Mouse (Mus musculus) erythroblast, embryonic 14.5 days (primary cell): Measurements from ENCODE around the gene Clpx. TPM values are rescaled to one million over a fixed set of nuclear protein-coding genes. Genes with fewer than 3 reads are reported as not detected.
"Not testable (repeated sequence)": the region's sequence is repeated elsewhere in the genome, so short reads cannot be mapped to it uniquely, and the experiment has no call there.

Experiments
- H3K27me3 ChIP-seq: 2 replicates; pipeline ENCODE4 v1.6.1; 2012; ENCODE audit warnings: inconsistent platforms; ENCODE audit not compliant: control insufficient read depth
- H3K36me3 ChIP-seq: 2 replicates; pipeline ENCODE4 v1.6.1; 2012; ENCODE audit warnings: mild to moderate bottlenecking, inconsistent platforms; ENCODE audit not compliant: control insufficient read depth
- H3K4me1 ChIP-seq: 2 replicates; pipeline ENCODE4 v1.6.1; 2012; ENCODE audit warnings: inconsistent platforms; ENCODE audit not compliant: control insufficient read depth
- H3K4me3 ChIP-seq: replicated peaks from 2 replicates; pipeline ENCODE3; 2012; ENCODE audit warnings: moderate library complexity, mild to moderate bottlenecking, inconsistent platforms
- H3K9me3 ChIP-seq: 2 replicates; pipeline ENCODE4 v1.6.1; 2012; ENCODE audit warnings: low read length, inconsistent platforms, mixed read lengths; ENCODE audit not compliant: control insufficient read depth
- GATA1 ChIP-seq: IDR thresholded peaks from 2 replicates; pipeline ENCODE4 v1.6.1; 2012; ENCODE audit warnings: low read length, inconsistent platforms, mixed read lengths
- TAL1 ChIP-seq: IDR thresholded peaks from 3 replicates; pipeline ENCODE4 v1.6.1; 2012; ENCODE audit warnings: low read length, inconsistent platforms, mixed read lengths
- polyA plus RNA-seq: library from polyadenylated mRNA; stranded (reverse); fragments of >175 nt; gene quantifications from 2 replicates; pipeline ENCODE4 v1.2.3, GENCODE M21; 2012

Clpx gene
- polyA plus RNA-seq, 1 experiment = 1.1 TPM

- no peaks in the 10 kb centered on the region for H3K9me3 ChIP-seq
- H3K36me3 ChIP-seq = no peaks in the 10 kb centered on the region
- H3K4me1 ChIP-seq = no peaks in the 10 kb centered on the region
- no peak overlapping the region for H3K4me3 ChIP-seq
- H3K27me3 ChIP-seq = no peaks in the 10 kb centered on the region; the same call in 1 of the 2 replicates
- TF ChIP-seq GATA1 (no peak), TAL1 (no peak)
Measured at GRCm38 (mm10) chr9:65283301-65283700, 10.8 kb upstream of the Clpx start.

GRCm38 (mm10) chr9:65288252-65288651 lies 5.8 kb upstream of the Clpx start:
- not testable (repeated sequence) for H3K4me3 ChIP-seq, H3K27me3 ChIP-seq, H3K9me3 ChIP-seq, H3K36me3 ChIP-seq
- peaks cover 21% of the 10 kb centered on the region for H3K4me1 ChIP-seq

- Histone ChIP-seq H3K27me3 (no peaks in the 10 kb centered on the region), H3K4me3 (no peak overlapping the region), H3K36me3 (no peaks in the 10 kb centered on the region), H3K9me3 (no peaks in the 10 kb centered on the region), H3K4me1 (peaks cover 26% of the 10 kb centered on the region)
- TF ChIP-seq TAL1 (no peak), GATA1 (no peak)
Measured at GRCm38 (mm10) chr9:65289988-65290387, 4.1 kb upstream of the Clpx start.

GRCm38 (mm10) chr9:65292421-65292820 lies 1.6 kb upstream of the Clpx start:
- Histone ChIP-seq H3K4me3 (peak overlapping the region; percentile 40), H3K9me3 (no peaks in the 10 kb centered on the region), H3K27me3 (no peaks in the 10 kb centered on the region), H3K36me3 (peaks cover 17% of the 10 kb centered on the region), H3K4me1 (peaks cover 42% of the 10 kb centered on the region)
- TF ChIP-seq GATA1 (no peak), TAL1 (no peak)

GRCm38 (mm10) chr9:65293119-65293518 lies 941 bp upstream of the Clpx start:
- peaks cover 44% of the 10 kb centered on the region for H3K4me1 ChIP-seq
- H3K4me3 ChIP-seq = peak overlapping the region; percentile 79
- peaks cover 24% of the 10 kb centered on the region for H3K36me3 ChIP-seq
- H3K9me3 ChIP-seq = no peaks in the 10 kb centered on the region
- no peaks in the 10 kb centered on the region for H3K27me3 ChIP-seq
- TF ChIP-seq TAL1 = no peak
- no peak for TF ChIP-seq GATA1

- H3K27me3 ChIP-seq = no peaks in the 10 kb centered on the region
- peaks cover 44% of the 10 kb centered on the region for H3K4me1 ChIP-seq
- peaks cover 25% of the 10 kb centered on the region for H3K36me3 ChIP-seq
- TF ChIP-seq TAL1 (no peak), GATA1 (no peak)
- no peaks in the 10 kb centered on the region for H3K9me3 ChIP-seq
- peak overlapping the region; percentile 79 for H3K4me3 ChIP-seq
Measured at GRCm38 (mm10) chr9:65293580-65293972, 484 bp upstream of the Clpx start.

- no peak for TF ChIP-seq GATA1
- TF ChIP-seq TAL1 = no peak
- Histone ChIP-seq H3K36me3 (peaks cover 36% of the 10 kb centered on the region), H3K4me3 (peak overlapping the region; percentile 79), H3K27me3 (no peaks in the 10 kb centered on the region), H3K9me3 (no peaks in the 10 kb centered on the region), H3K4me1 (peaks cover 44% of the 10 kb centered on the region)
Measured at GRCm38 (mm10) chr9:65294716-65295378, 787 bp downstream of the Clpx start.

- TF ChIP-seq GATA1 (no peak), TAL1 (no peak)
- Histone ChIP-seq H3K4me1 (peaks cover 39% of the 10 kb centered on the region), H3K9me3 (no peaks in the 10 kb centered on the region), H3K27me3 (no peaks in the 10 kb centered on the region), H3K4me3 (no peak overlapping the region), H3K36me3 (peaks cover 58% of the 10 kb centered on the region)
Measured at GRCm38 (mm10) chr9:65297056-65297455, 3.0 kb downstream of the Clpx start.

GRCm38 (mm10) chr9:65298761-65299160 lies 4.7 kb downstream of the Clpx start:
- no peaks in the 10 kb centered on the region for H3K27me3 ChIP-seq
- no peaks in the 10 kb centered on the region for H3K9me3 ChIP-seq
- peaks cover 29% of the 10 kb centered on the region for H3K4me1 ChIP-seq
- peaks cover 75% of the 10 kb centered on the region for H3K36me3 ChIP-seq
- no peak overlapping the region for H3K4me3 ChIP-seq
- TF ChIP-seq GATA1 = no peak
- TF ChIP-seq TAL1 = no peak

GRCm38 (mm10) chr9:65299650-65300049 lies 5.6 kb downstream of the Clpx start:
- Histone ChIP-seq H3K36me3 (peaks cover 84% of the 10 kb centered on the region), H3K4me1 (peaks cover 29% of the 10 kb centered on the region), H3K27me3 (no peaks in the 10 kb centered on the region), H3K4me3 (no peak overlapping the region), H3K9me3 (no peaks in the 10 kb centered on the region)
- TF ChIP-seq TAL1 = no peak
- no peak for TF ChIP-seq GATA1
